Mouse (Mus musculus): ENCODE results near the gene Ces4a.

DNA sequence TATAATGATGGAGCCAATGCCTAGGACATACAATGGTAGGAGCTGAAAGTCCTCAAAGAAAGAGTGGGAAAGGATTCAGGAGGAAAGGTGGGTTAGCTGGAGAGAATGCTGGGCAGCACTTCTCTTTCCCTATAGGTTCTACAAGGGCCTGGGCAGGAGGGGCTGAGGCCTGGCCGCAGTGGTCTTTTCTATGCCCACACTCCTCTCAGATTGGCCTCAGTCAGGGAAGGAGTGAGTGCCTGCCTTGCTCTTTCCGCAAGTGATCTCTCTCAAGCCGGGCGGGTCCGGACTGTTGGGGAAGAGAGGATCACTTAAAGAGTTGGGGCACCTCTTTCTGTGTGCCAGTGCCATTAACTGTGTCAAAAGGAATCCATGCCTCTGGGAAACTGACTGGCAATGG lies 22.7 kb downstream of the Ces4a start:
- TF ChIP-seq POLR2A (IDR thresholded peaks at IDR 0.05; ENCODE audit: low read depth, low read length) = no peak
- no peak for TF ChIP-seq CTCF (IDR thresholded peaks at IDR 0.05; ENCODE audit: extremely low read depth, insufficient read length, insufficient replicate concordance, low read depth, low read length)

All from small intestine, adult 2 months (tissue).